Mouse (Mus musculus) lung, postnatal 4 days (tissue): ENCODE measurements around the gene Grasp.

Source experiments
- DNase-seq, 2 experiments: peaks; one replicate each; pipeline ENCODE4 v3.0.0; 2021

Gene Grasp

GRCm38 (mm10) chr15:101228866-101229590 is 5.0 kb downstream of the Grasp start:
- DNase-seq, result peak in 1 of 2 experiments; percentile 45

GRCm38 (mm10) chr15:101230503-101230902 is 6.5 kb downstream of the Grasp start:
- no peak for DNase-seq

GRCm38 (mm10) chr15:101230995-101231647 is 7.1 kb downstream of the Grasp start:
- peak in 1 of 2 experiments; percentile 64 for DNase-seq

GRCm38 (mm10) chr15:101231648-101232180 is 7.7 kb downstream of the Grasp start:
- no peak for DNase-seq

- DNase-seq, result no peak
Observed at GRCm38 (mm10) chr15:101232607-101233006, 8.6 kb downstream of the Grasp start.

GRCm38 (mm10) chr15:101233183-101233582 is 9.2 kb downstream of the Grasp start:
- peak; percentile 54 to 69 for DNase-seq

GRCm38 (mm10) chr15:101233641-101234275 is 9.8 kb downstream of the Grasp start:
- DNase-seq, result peak; percentile 79 to 90

GRCm38 (mm10) chr15:101234611-101235341 is 10.8 kb downstream of the Grasp start:
- no peak for DNase-seq

GRCm38 (mm10) chr15:101235342-101235698 is 11.3 kb downstream of the Grasp start:
- no peak for DNase-seq

- DNase-seq, result no peak
Observed at GRCm38 (mm10) chr15:101235728-101236327, 11.8 kb downstream of the Grasp start.

- DNase-seq, result peak; percentile 78 to 86
Observed at GRCm38 (mm10) chr15:101236878-101237277, 12.9 kb downstream of the Grasp start.

GRCm38 (mm10) chr15:101238885-101239511 is 15.0 kb downstream of the Grasp start:
- DNase-seq, result peak; percentile 72 to 78

GRCm38 (mm10) chr15:101239821-101240220 is 15.8 kb downstream of the Grasp start:
- DNase-seq, result no peak

GRCm38 (mm10) chr15:101240799-101241204 is 16.8 kb downstream of the Grasp start:
- DNase-seq, result peak; percentile 84 to 91

GRCm38 (mm10) chr15:101241236-101241635 is 17.2 kb downstream of the Grasp start:
- DNase-seq, result peak in 1 of 2 experiments; percentile 21

GRCm38 (mm10) chr15:101241853-101242252 is 17.9 kb downstream of the Grasp start:
- DNase-seq, result peak in 1 of 2 experiments; percentile 20

- peak; percentile 69 to 74 for DNase-seq
Observed at GRCm38 (mm10) chr15:101242645-101243044, 18.7 kb downstream of the Grasp start.

GRCm38 (mm10) chr15:101244012-101244411 is 20.0 kb downstream of the Grasp start:
- peak in 1 of 2 experiments; percentile 31 for DNase-seq

- DNase-seq, result peak; percentile 96 to 99
Observed at GRCm38 (mm10) chr15:101246231-101247154, 22.5 kb downstream of the Grasp start.

- DNase-seq, result no peak
Observed at GRCm38 (mm10) chr15:101247155-101247498, 23.1 kb downstream of the Grasp start.
